Mouse (Mus musculus) thymus, adult 2 months (tissue): ENCODE data around the gene Neb.

ENCODE experiments used
- CTCF ChIP-seq: fragments of 200-500 bp; IDR thresholded peaks from 2 replicates; pipeline ENCODE4 v1.5.1; 2012; ENCODE audit warnings: mild to moderate bottlenecking, control low read depth, low read length, moderate library complexity, borderline replicate concordance; ENCODE audit not compliant: control insufficient read depth, poor library complexity, insufficient read depth; ENCODE audit errors: extremely low read depth
- POLR2A ChIP-seq: fragments of 200-500 bp; IDR thresholded peaks from 2 replicates; pipeline ENCODE4 v1.6.1; 2012; ENCODE audit warnings: mild to moderate bottlenecking, low read length, control low read depth, moderate library complexity; ENCODE audit not compliant: control insufficient read depth, poor library complexity, insufficient read depth; ENCODE audit errors: extremely low read depth

DNA sequence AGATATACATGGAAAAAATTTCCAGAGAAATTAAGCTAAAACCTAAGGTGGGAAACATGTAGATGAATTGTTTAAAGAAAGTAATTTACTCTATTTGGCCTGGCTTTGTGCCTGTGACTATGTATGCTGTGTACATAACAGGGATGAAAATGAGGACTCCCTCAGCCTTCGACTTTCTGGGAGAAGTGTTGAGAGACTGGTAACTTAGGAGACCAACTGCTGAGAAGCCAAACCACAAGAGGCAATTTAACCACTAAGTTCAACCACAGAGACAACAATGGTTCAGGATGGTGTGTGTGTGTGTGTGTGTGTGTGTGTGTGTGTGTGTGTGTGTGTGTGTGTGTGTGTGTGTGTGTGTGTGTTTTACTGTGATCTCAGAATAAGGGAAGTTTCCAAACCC lies 126.2 kb downstream of the Neb start:
- no peak for TF ChIP-seq CTCF
- no peak for TF ChIP-seq POLR2A
